Mouse (Mus musculus) midbrain, postnatal 0 days (tissue): ENCODE measurements around the gene Serpinc1. TPM values are rescaled to one million over a fixed set of nuclear protein-coding genes. Genes with fewer than 3 reads are reported as not detected.

Experiments used
- ATAC-seq: fragments of 200-750 bp; cut with Nextera tagmentation; 2 replicates; pipeline ENCODE4 v1.8.0; 2017; ENCODE audit warnings: moderate number of reproducible peaks, mild to moderate bottlenecking, moderate TSS enrichment, moderate library complexity; ENCODE audit not compliant: low FRiP score
- DNase-seq: peaks from one replicate; pipeline ENCODE4 v3.0.0-alpha.2; 2015; ENCODE audit warnings: low spot score
- H3K27ac ChIP-seq: fragments of 300-500 bp; sonication (generic); 2 replicates; pipeline ENCODE4 v1.5.1; 2014; ENCODE audit warnings: low read depth, mild to moderate bottlenecking, low read length, mixed read lengths
- H3K27me3 ChIP-seq: fragments of 300-500 bp; sonication (generic); 2 replicates; pipeline ENCODE4 v1.6.1; 2014; ENCODE audit warnings: low read length, control low read depth, mixed read lengths; ENCODE audit not compliant: insufficient read depth
- H3K36me3 ChIP-seq: fragments of 300-500 bp; sonication (generic); 2 replicates; pipeline ENCODE4 v1.6.1; 2014; ENCODE audit warnings: low read length, control low read depth, mixed read lengths; ENCODE audit not compliant: insufficient read depth
- H3K4me1 ChIP-seq: fragments of 300-500 bp; sonication (generic); 2 replicates; pipeline ENCODE4 v1.6.1; 2014; ENCODE audit warnings: mild to moderate bottlenecking, control low read depth, antibody characterized with exemption, low read length, mixed read lengths; ENCODE audit not compliant: insufficient read depth
- H3K4me2 ChIP-seq: fragments of 300-500 bp; sonication (generic); 2 replicates; pipeline ENCODE4 v1.6.1; 2014; ENCODE audit warnings: low read depth, mild to moderate bottlenecking, low read length, mixed read lengths; ENCODE audit not compliant: poor library complexity, severe bottlenecking
- H3K4me3 ChIP-seq: fragments of 300-500 bp; sonication (generic); 2 replicates; pipeline ENCODE4 v1.5.1; 2014; ENCODE audit warnings: low read depth, mild to moderate bottlenecking, low read length, moderate library complexity
- H3K9ac ChIP-seq: fragments of 300-500 bp; sonication (generic); replicated peaks from 2 replicates; pipeline ENCODE4 v1.6.1; 2014; ENCODE audit warnings: mild to moderate bottlenecking, low read length, moderate library complexity, mixed read lengths; ENCODE audit not compliant: poor library complexity, severe bottlenecking
- H3K9me3 ChIP-seq: fragments of 300-500 bp; sonication (generic); 2 replicates; pipeline ENCODE4 v1.6.1; 2016; ENCODE audit warnings: low read length, control low read depth
- CTCF ChIP-seq: IDR thresholded peaks from 2 replicates; pipeline ENCODE4 v1.5.1; 2016; ENCODE audit warnings: antibody characterized with exemption, mild to moderate bottlenecking
- WGBS: fragments of 180-500 bp; shearing (Covaris S2); extraction: QIAGEN DNeasy Blood & Tissue Kit; methylation state at CpG from one replicate; pipeline ENCODE4 v1.1.7; 2014; 5-methylcytosine and 5-hydroxymethylcytosine counted together
- polyA plus RNA-seq: library from polyadenylated mRNA; unstranded; fragments of >200 nt; fragmentation: Nextera tagmentation; extraction: Ambion mirVana; gene quantifications from 2 replicates; pipeline ENCODE4 v1.2.1, GENCODE M21; 2015
- total RNA-seq: library from RNA; depleted of rRNA; stranded (reverse); fragments of >200 nt; gene quantifications from 2 replicates; pipeline ENCODE4 v1.2.3, GENCODE M21; 2014

The Serpinc1 gene
- total and polyA plus RNA-seq, 2 experiments from 2014 or later = 0.05 to 3.4 TPM

GRCm38 (mm10) chr1:161037599-161037998, 59.2 kb downstream of the Serpinc1 start:
- H3K27me3 ChIP-seq = no peaks in the 10 kb centered on the region
- H3K9me3 ChIP-seq = no peaks in the 10 kb centered on the region
- 21% methylated on average over 3 of the region's 3 CpGs for WGBS
- H3K4me3 ChIP-seq = peak overlapping the region; percentile 94
- H3K27ac ChIP-seq = no peak overlapping the region
- H3K4me1 ChIP-seq = peaks cover 3% of the 10 kb centered on the region; the same call in 1 of the 2 replicates
- H3K4me2 ChIP-seq = peak overlapping the region; percentile 82
- H3K36me3 ChIP-seq = peaks cover 12% of the 10 kb centered on the region; the same call in 1 of the 2 replicates
- H3K9ac ChIP-seq = 0 out of 2 replicates have a peak overlapping the region, but pooled peaks have one; percentile 29
- DNase-seq (no peak), ATAC-seq (no peak)
- no peak for TF ChIP-seq CTCF

GRCm38 (mm10) chr1:161038004-161038403, 59.6 kb downstream of the Serpinc1 start:
- H3K9me3 ChIP-seq = no peaks in the 10 kb centered on the region
- no peaks in the 10 kb centered on the region for H3K27me3 ChIP-seq
- peaks cover 3% of the 10 kb centered on the region; the same call in 1 of the 2 replicates for H3K4me1 ChIP-seq
- peaks cover 12% of the 10 kb centered on the region; the same call in 1 of the 2 replicates for H3K36me3 ChIP-seq
- H3K27ac ChIP-seq = no peak overlapping the region
- TF ChIP-seq CTCF = no peak
- WGBS = 36% methylated on average over 3 of the region's 3 CpGs
- H3K4me3 ChIP-seq = peak overlapping the region; percentile 94
- no peak for ATAC-seq
- 0 out of 2 replicates have a peak overlapping the region, but pooled peaks have one; percentile 29 for H3K9ac ChIP-seq
- DNase-seq = no peak
- H3K4me2 ChIP-seq = peak overlapping the region; percentile 82; the same call in 1 of the 2 replicates

- Histone ChIP-seq H3K27me3 (no peaks in the 10 kb centered on the region), H3K4me2 (no peak overlapping the region), H3K9me3 (no peaks in the 10 kb centered on the region), H3K4me3 (no peak overlapping the region), H3K36me3 (peaks cover 20% of the 10 kb centered on the region; the same call in 1 of the 2 replicates), H3K4me1 (peaks cover 3% of the 10 kb centered on the region; the same call in 1 of the 2 replicates), H3K27ac (no peak overlapping the region), H3K9ac (no peak overlapping the region)
- no peak for TF ChIP-seq CTCF
- no peak for DNase-seq
- ATAC-seq = no peak
- WGBS = 12% methylated on average over 3 of the region's 3 CpGs
Observed at GRCm38 (mm10) chr1:161038968-161039721, 60.8 kb downstream of the Serpinc1 start.

GRCm38 (mm10) chr1:161039741-161040425, 61.5 kb downstream of the Serpinc1 start:
- DNase-seq (peak; percentile 12), ATAC-seq (no peak)
- Histone ChIP-seq H3K4me1 (peaks cover 3% of the 10 kb centered on the region; the same call in 1 of the 2 replicates), H3K4me3 (no peak overlapping the region), H3K27me3 (no peaks in the 10 kb centered on the region), H3K4me2 (no peak overlapping the region), H3K9me3 (no peaks in the 10 kb centered on the region), H3K27ac (peak overlapping the region; percentile 55), H3K36me3 (peaks cover 20% of the 10 kb centered on the region; the same call in 1 of the 2 replicates), H3K9ac (no peak overlapping the region)
- 19% methylated on average over 3 of the region's 3 CpGs for whole genome bisulfite sequencing
- TF ChIP-seq CTCF = no peak

GRCm38 (mm10) chr1:161040426-161040770, 62.0 kb downstream of the Serpinc1 start:
- no peak for TF ChIP-seq CTCF
- ATAC-seq = no peak
- Histone ChIP-seq H3K27me3 (no peaks in the 10 kb centered on the region), H3K4me3 (no peak overlapping the region), H3K4me2 (no peak overlapping the region), H3K4me1 (peaks cover 3% of the 10 kb centered on the region; the same call in 1 of the 2 replicates), H3K27ac (peak overlapping the region; percentile 55; the same call in 1 of the 2 replicates), H3K9ac (no peak overlapping the region), H3K9me3 (no peaks in the 10 kb centered on the region), H3K36me3 (peaks cover 24% of the 10 kb centered on the region)
- 30% methylated on average over 1 of the region's 1 CpGs for WGBS
- no peak for DNase-seq

GRCm38 (mm10) chr1:161040855-161041254, 62.5 kb downstream of the Serpinc1 start:
- Histone ChIP-seq H3K4me2 (no peak overlapping the region), H3K4me1 (peaks cover 3% of the 10 kb centered on the region; the same call in 1 of the 2 replicates), H3K36me3 (peaks cover 29% of the 10 kb centered on the region)

More at GRCm38 (mm10) chr1:161040855-161041254, 62.5 kb downstream of the Serpinc1 start:
- no peak for TF ChIP-seq CTCF
- no peaks in the 10 kb centered on the region for H3K9me3 ChIP-seq
- no peak overlapping the region for H3K9ac ChIP-seq
- H3K27me3 ChIP-seq = no peaks in the 10 kb centered on the region
- ATAC-seq (no peak), DNase-seq (no peak)
- no peak overlapping the region for H3K27ac ChIP-seq
- H3K4me3 ChIP-seq = no peak overlapping the region
